Mouse (Mus musculus) C2C12 (cell line): ENCODE data around the gene Kifc1.
A peak's percentile ranks its signal among the peaks of the same experiment; 100 is the strongest.

Source experiments
- CTCF ChIP-seq: IDR thresholded peaks from one replicate; pipeline ENCODE4 v1.5.1; 2011; ENCODE audit not compliant: control insufficient read depth, insufficient read depth, insufficient read length
- FOSL1 ChIP-seq: IDR thresholded peaks from one replicate; pipeline ENCODE4 v1.8.0; 2011; ENCODE audit warnings: mild to moderate bottlenecking, low read length; ENCODE audit not compliant: poor library complexity, insufficient read depth, severe bottlenecking
- MYOD1 ChIP-seq: IDR thresholded peaks from one replicate; pipeline ENCODE4 v1.6.1; 2011; ENCODE audit warnings: low read depth; ENCODE audit not compliant: control insufficient read depth, insufficient read length
- MYOG ChIP-seq: IDR thresholded peaks from one replicate; pipeline ENCODE4 v1.6.1; 2011; ENCODE audit not compliant: control insufficient read depth, insufficient read length; ENCODE audit errors: extremely low read depth

DNA sequence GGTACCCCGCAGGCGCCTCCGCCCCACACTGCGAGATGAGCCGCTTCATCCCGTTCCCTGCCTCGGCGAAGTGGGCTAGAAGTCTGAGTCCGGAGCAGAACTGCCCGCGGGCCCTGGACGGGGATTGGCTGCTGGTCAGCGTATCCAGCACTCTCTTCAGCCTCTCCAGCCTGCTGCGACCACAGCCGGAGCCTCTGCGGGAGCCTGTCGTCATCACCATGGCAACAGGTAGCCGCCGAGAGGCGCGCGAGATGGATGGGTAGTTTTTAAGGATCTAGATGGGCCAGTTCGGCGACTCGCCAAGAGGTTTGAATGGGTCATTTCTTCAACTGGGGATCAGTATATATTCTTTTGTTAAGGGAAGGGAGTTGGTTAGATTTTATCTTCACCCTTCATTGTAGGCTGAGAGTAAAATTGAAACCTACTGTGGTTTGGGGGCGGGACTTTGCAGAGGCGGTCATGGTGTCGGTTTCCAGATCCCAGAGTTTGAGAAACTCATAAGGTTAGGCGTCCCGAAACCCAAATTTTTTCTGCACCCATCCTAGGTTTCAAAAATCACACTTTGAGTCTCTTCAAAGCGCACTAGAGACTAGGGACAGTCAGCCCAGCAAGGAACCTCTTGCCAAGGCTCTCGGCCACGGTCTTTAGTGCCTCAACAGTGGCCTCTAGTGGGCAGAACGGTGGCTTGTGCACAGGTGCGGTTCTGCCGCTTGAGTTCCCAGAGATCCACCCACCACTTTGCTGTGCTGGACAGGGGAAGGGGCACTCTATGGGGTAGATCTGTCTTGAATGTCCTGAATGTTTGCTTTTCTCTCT, 30.0 kb upstream of the Kifc1 start:
- peak; percentile 94 for TF ChIP-seq CTCF
- TF ChIP-seq FOSL1, result no peak
- no peak for TF ChIP-seq MYOG
- peak; percentile 47 for TF ChIP-seq MYOD1
